Mouse (Mus musculus) yolk sac, embryonic 10.5 days (tissue): ENCODE measurements around the gene Fbxl16.

ENCODE experiments used
- DNase-seq: peaks from one replicate; pipeline ENCODE4 v3.0.0-alpha.2; 2017; ENCODE audit warnings: low spot score

Gene Fbxl16

DNA sequence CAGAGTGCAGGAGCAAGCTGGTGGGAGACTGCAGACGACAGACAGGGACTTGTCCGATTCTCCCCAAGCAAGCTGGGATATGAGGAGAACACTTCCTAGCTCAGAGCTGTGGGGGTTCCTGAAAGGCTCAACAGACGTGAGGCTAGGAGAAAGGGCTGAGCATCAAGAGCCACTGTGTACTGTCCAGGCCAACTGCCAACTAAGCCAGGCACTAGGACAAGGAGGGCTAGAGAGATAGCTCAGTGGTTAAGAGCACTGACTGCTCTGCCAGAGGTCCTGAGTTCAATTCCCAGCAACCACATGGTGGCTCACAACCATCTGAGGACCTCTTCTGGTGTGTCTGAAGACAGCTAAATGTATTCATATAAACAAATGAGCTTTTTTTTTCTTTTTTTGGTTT lies 33.6 kb downstream of the Fbxl16 start:
- no peak for DNase-seq

DNA sequence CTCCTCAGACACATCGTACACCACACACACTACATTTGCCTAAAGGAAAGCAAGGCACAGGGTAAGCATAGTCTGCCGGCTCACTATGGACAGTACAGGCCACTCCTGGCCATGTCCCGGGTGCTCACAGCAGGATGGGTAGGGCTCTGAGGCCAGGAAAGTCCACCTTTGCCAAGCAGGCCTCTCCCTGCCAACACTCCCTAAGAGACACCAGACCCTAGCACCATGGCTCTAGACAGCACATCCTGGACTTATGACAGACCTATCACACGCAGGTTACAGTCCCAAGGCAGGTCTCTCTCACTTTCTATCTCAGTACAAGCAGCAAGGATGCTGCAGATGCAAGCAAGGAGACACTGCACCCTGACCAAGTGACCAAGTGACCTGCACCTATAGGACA lies 34.2 kb downstream of the Fbxl16 start:
- DNase-seq, result no peak

DNA sequence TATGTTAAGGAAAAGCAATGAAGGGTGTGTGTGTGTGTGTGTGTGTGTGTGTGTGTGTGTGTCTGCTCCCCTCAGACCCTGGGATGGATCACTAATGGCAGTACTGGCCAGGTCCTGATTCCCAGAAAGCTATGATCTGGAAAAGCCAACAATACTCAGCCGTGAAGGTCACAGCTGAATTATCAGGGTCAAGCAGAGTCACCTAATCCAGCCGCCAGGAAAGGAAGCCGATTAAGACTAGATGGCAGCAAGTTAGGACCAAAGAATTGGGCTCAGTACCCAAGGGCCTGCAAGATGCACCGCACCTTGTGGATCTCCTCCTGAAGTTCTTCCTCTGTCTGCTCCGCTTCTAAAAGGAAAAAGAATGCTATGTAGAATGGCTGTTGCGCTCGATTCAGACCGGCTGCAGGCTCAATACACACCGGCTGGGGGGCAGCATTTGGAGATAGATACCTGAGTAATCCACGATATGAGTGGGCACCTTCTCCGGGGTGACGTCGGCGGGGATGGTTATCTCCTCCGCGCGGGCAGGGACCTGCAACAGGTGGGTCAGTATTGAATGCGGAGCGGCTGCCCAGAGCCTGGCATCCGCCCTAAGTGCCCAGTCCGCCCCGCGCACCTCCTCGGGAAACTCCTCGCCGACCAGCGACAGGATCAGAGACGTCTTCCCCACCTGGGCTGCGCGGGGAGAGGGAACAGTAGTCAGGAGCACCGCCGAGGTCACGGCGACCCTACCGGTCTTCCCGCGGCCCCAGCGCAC lies 34.9 kb downstream of the Fbxl16 start:
- no peak for DNase-seq

DNA sequence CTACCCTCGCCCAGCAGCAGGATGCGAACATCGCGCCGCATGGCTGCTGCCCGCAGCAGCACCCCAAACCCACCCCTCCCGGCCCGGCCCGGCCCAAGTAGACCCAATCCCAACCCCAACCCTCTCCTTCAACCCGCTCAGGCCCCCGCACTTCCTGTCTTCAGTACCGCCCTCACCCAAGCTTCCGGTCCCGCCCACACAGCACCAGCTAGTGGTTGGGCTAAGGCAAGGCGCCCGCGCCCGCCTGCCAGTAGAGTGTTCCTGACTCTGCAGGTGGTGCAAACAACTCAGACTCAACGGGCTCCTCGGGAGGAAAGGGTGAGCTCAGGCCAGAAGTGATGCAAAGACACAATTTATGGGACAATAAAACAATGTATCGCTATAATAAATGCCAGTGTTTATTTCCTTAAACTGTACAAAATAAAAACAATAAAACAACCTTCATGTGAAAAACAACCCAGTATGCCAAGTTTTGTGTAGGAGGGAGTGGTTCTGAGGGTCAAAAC lies 35.6 kb downstream of the Fbxl16 start, which contains the start of gene Rhot2:
TSS of gene Rhot2 (minus strand) at position 456 of the 506 bp plus-strand sequence.
- peak; percentile 90 for DNase-seq

- no peak for DNase-seq
These were observed 51.3 kb downstream of the Fbxl16 start for GRCm38 (mm10) chr17:25860229-25860628.

- DNase-seq, result peak; percentile 88
These were observed 52.2 kb downstream of the Fbxl16 start, which contains the start of gene Wdr90 for GRCm38 (mm10) chr17:25860832-25861703. TSS of gene Wdr90 (minus strand) at chr17:25861501.

GRCm38 (mm10) chr17:25861704-25862612 lies 53.1 kb downstream of the Fbxl16 start:
- DNase-seq, result no peak

DNA sequence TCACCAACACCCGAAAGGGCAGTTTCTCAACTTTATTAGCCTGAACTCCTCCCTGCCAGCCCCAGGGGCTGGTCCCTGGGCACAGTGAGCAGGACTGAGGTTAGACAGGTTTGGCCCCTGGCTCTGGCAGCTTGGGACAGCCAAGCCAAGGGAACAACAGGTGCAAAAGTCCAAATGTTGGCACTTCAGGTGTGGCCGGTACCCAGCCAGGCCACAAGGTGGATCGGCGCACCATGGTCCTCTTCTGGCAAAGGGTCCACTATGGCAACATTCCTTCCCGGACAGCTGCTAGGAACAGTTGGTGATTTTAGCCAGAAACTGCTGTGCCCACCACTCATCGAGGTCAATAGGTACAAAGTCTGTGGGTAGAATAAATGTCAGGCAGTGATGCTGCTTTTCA lies 54.8 kb downstream of the Fbxl16 start:
- no peak for DNase-seq

- no peak for DNase-seq
These were observed 55.4 kb downstream of the Fbxl16 start for GRCm38 (mm10) chr17:25864311-25864710.

- DNase-seq, result no peak
These were observed 56.4 kb downstream of the Fbxl16 start for GRCm38 (mm10) chr17:25865288-25865687.

DNA sequence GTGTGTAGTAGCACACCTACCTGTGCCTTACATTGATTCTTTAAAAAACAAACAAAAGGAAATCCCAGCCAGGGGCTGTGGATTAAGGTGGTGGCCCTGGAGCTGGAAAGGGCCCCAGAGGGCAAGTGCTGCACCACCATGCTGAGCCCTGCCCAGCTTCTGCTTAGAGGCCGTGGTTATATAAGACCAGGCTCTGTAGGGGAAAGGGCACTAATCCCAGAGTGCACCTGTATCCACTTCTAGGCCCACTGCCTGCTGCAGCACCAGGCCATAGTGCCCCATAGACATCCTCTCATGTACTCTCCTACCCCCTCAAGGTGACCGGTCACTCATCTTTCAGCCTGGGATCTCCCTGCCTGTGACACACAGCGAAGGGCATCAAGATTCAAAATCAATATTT lies 57.3 kb downstream of the Fbxl16 start:
- no peak for DNase-seq

GRCm38 (mm10) chr17:25867509-25867835 lies 58.6 kb downstream of the Fbxl16 start:
- no peak for DNase-seq

- peak; percentile 74 for DNase-seq
These were observed 59.1 kb downstream of the Fbxl16 start for GRCm38 (mm10) chr17:25867836-25868600.

DNA sequence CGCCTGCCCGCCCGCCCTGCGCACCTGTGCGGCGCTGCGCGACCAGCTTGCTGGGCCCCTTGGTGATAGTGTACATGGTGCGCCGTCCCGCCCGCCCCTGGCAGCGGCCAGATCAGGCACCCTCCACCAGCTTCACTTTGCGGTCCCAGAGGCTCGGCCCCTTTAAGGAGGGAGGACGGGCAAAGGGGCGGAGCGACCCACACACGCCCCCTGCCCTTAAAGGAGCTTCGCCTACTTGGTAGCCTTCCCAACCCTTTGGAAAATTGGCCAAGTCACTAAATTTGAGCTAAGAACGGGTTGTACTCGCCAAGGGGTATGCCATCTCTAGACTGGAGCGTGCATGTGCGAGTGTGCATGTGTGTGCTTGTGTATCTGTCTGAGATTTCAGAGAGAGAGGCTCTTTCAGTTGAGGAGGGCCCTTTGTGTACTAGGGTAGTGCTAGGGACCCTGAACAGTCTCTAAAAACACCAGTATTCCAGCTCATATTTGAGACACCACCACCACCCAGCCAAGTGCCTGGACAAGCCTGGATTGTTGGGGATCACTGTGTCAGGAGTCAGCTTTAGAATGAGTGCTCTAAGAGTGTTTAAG lies 59.8 kb downstream of the Fbxl16 start, which contains the start of gene Mcrip2:
TSS of gene Mcrip2 (minus strand) at position 164 of the 591 bp plus-strand sequence.
- DNase-seq, result peak; percentile 85

GRCm38 (mm10) chr17:25869498-25869897 lies 60.6 kb downstream of the Fbxl16 start:
- DNase-seq, result no peak

- no peak for DNase-seq
These were observed 61.1 kb downstream of the Fbxl16 start for GRCm38 (mm10) chr17:25869954-25870353.
